Mouse (Mus musculus) megakaryocyte, embryonic 14.5 days (primary cell): ENCODE measurements around the gene Megf8.

Source experiments
- FLI1 ChIP-seq: IDR thresholded peaks from 2 replicates; pipeline ENCODE4 v1.6.1; 2012; ENCODE audit warnings: low read length, inconsistent platforms, mixed read lengths
- GATA1 ChIP-seq: IDR thresholded peaks from 3 replicates; pipeline ENCODE4 v1.6.1; 2012; ENCODE audit warnings: mixed read lengths, low read length, inconsistent platforms, borderline replicate concordance

GRCm38 (mm10) chr7:25313325-25313724 lies 3.6 kb upstream of the Megf8 start:
- no peak for TF ChIP-seq GATA1
- no peak for TF ChIP-seq FLI1
